Mouse (Mus musculus): Measurements from ENCODE around the gene Tbcc. TPM values are rescaled to one million over a fixed set of nuclear protein-coding genes. Genes with fewer than 3 reads are reported as not detected.
A peak's percentile ranks its signal among the peaks of the same experiment; 100 is the strongest.

Tbcc gene
- polyA plus RNA-seq, 1 experiment from 2014 or later = 62.8 TPM

DNA sequence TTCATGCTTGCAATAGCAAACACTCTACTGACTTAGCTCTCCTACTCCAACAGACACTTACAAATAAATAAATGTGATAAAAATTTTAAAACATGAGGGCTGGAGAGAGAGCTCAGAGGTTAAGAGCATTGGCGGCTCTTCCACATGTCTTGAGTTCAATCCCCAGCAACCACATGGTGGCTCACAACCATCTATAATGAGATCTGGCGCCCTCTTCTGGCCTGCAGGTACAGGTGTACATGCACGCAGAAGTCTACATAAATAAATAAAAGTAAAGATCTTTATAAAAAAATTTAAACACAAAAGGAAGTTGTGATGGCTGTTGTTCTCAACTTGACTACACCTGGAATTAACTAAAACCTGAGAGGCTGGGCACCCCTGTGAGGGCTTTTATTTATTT is 14.9 kb upstream of the Tbcc start:
- WGBS = 68% methylated on average over 3 of the region's 3 CpGs
- no peaks in the 10 kb centered on the region for H3K27me3 ChIP-seq (ENCODE audit: control insufficient read depth, insufficient read depth, low read length)
- DNase-seq (no peak), ATAC-seq (ENCODE audit: low FRiP score, low TSS enrichment) (no peak)
- H3K9me3 ChIP-seq (ENCODE audit: control insufficient read depth, low read length) = no peaks in the 10 kb centered on the region
- H3K36me3 ChIP-seq (ENCODE audit: control insufficient read depth, insufficient read depth, low read length) = no peaks in the 10 kb centered on the region
- H3K9ac ChIP-seq (replicated peaks; ENCODE audit: low read length) = no peak overlapping the region
- H3K4me3 ChIP-seq (replicated peaks; ENCODE audit: low read depth, low read length) = no peak overlapping the region
- H3K27ac ChIP-seq (replicated peaks; ENCODE audit: low read depth, low read length) = no peak overlapping the region
- H3K4me2 ChIP-seq (ENCODE audit: low read length) = no peak overlapping the region
- 0 out of 2 replicates have a peak, but pooled peaks cover 3% of the 10 kb centered on the region for H3K4me1 ChIP-seq (ENCODE audit: control insufficient read depth, insufficient read depth, low read length)

DNA sequence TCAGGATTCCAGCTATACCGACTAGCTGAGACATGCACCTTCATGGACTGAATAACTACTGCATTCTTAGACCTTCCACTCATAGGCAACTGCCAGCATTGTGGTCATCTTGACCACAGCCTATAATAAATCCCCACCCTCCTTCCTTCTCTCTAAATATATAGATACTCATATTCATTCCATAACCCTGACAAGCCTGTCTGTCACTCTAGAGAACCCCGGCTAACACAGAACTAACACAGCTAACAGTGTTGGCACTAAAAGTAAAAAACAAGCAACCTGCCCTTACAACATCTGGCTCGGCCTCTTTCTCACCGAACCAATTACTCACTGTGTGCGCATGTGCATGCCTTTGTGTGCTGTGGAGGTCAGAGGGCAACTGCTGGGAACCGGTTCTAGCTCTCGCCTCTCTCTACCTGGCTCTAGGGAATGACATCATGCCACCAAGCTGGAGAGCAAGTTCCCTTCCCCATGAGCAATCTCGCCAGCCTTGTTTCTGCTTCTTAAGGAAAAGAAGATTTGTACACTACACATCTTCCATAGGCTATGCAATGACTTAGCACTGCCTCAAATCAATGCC is 14.0 kb upstream of the Tbcc start:
- Histone ChIP-seq H3K36me3 (ENCODE audit: control insufficient read depth, insufficient read depth, low read length) (no peaks in the 10 kb centered on the region), H3K27me3 (ENCODE audit: control insufficient read depth, insufficient read depth, low read length) (no peaks in the 10 kb centered on the region), H3K4me3 (replicated peaks; ENCODE audit: low read depth, low read length) (no peak overlapping the region), H3K9ac (replicated peaks; ENCODE audit: low read length) (no peak overlapping the region), H3K27ac (replicated peaks; ENCODE audit: low read depth, low read length) (no peak overlapping the region), H3K4me2 (ENCODE audit: low read length) (no peak overlapping the region), H3K4me1 (ENCODE audit: control insufficient read depth, insufficient read depth, low read length) (0 out of 2 replicates have a peak, but pooled peaks cover 3% of the 10 kb centered on the region), H3K9me3 (ENCODE audit: control insufficient read depth, low read length) (no peaks in the 10 kb centered on the region)
- DNase-seq (no peak), ATAC-seq (ENCODE audit: low FRiP score, low TSS enrichment) (no peak)
- WGBS = 82% methylated on average over 8 of the region's 8 CpGs

DNA sequence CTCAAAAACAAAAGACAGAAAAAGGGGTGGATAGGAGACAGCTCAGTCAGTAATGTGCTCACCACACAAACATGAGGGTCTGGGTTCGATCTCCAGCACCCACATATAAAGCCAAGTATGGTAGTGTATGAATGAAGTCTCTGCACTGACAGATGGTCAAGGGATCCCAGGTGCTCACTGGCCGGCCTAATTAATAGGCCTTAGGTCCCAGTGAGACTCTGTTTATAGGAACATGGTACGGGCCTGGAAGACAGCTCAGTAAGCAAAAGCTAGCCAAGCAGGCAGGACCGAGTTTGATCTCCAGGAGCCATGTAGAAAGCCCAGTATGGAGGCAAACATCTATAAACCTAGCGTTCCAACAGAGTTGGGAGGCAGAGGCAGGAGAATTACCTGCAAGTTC is 13.4 kb upstream of the Tbcc start:
- no peak for DNase-seq
- Histone ChIP-seq H3K27me3 (ENCODE audit: control insufficient read depth, insufficient read depth, low read length) (no peaks in the 10 kb centered on the region), H3K4me1 (ENCODE audit: control insufficient read depth, insufficient read depth, low read length) (0 out of 2 replicates have a peak, but pooled peaks cover 3% of the 10 kb centered on the region), H3K27ac (replicated peaks; ENCODE audit: low read depth, low read length) (no peak overlapping the region), H3K4me2 (ENCODE audit: low read length) (no peak overlapping the region), H3K36me3 (ENCODE audit: control insufficient read depth, insufficient read depth, low read length) (no peaks in the 10 kb centered on the region), H3K9ac (replicated peaks; ENCODE audit: low read length) (no peak overlapping the region), H3K9me3 (ENCODE audit: control insufficient read depth, low read length) (no peaks in the 10 kb centered on the region), H3K4me3 (replicated peaks; ENCODE audit: low read depth, low read length) (no peak overlapping the region)
- WGBS = 66% methylated on average over 5 of the region's 5 CpGs
- ATAC-seq (ENCODE audit: low FRiP score, low TSS enrichment) = no peak

DNA sequence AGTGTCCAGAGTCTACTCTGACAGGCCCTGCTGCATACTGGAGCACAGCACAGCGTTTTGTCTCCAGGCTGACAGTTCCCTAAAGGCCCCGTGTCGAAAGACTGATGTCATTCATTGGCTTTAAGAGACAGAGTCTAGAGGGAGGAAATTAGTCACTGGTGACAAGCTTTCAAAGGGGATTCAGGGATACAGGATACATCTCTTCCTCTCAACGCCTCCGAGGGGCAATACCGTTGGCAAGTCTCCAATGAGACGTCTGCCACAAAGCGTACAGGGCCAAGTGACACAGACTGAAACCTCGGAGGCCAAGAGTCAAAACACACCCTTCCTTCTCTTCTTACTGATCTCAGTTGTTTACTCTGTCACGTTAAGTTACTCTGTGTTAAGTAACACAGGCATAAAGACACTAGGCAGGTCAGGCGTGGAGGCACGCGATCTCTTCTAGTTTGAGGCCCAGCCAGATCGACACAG is 10.6 kb upstream of the Tbcc start:
- Histone ChIP-seq H3K9ac (replicated peaks; ENCODE audit: low read length) (no peak overlapping the region), H3K4me1 (ENCODE audit: control insufficient read depth, insufficient read depth, low read length) (no peaks in the 10 kb centered on the region), H3K27me3 (ENCODE audit: control insufficient read depth, insufficient read depth, low read length) (no peaks in the 10 kb centered on the region), H3K4me3 (replicated peaks; ENCODE audit: low read depth, low read length) (no peak overlapping the region), H3K4me2 (ENCODE audit: low read length) (no peak overlapping the region), H3K36me3 (ENCODE audit: control insufficient read depth, insufficient read depth, low read length) (no peaks in the 10 kb centered on the region), H3K27ac (replicated peaks; ENCODE audit: low read depth, low read length) (no peak overlapping the region; the same call in 1 of the 2 replicates), H3K9me3 (ENCODE audit: control insufficient read depth, low read length) (no peaks in the 10 kb centered on the region)
- DNase-seq = peak; percentile 35
- WGBS = 52% methylated on average over 14 of the region's 14 CpGs
- ATAC-seq (ENCODE audit: low FRiP score, low TSS enrichment) = no peak

DNA sequence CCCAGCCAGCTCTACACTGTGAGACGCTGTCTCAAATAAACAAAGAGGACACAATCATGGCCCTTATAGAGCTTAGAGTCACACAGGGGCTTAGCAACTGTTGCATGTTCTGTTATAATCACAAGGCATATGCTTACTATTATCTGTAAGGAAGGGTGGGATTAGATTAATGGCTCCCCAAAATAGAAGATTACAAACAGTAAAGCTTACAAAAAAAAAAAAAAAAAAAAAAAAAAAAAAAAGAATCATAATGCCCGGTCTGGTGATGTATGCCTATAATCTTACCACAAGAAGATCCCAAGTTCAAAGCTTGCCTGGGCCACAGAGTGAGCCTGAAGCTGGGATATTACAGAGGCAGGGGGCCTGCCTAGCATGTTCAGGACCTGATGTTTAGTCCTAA is 10.2 kb upstream of the Tbcc start:
- no peak overlapping the region for H3K27ac ChIP-seq (replicated peaks; ENCODE audit: low read depth, low read length)

DNA sequence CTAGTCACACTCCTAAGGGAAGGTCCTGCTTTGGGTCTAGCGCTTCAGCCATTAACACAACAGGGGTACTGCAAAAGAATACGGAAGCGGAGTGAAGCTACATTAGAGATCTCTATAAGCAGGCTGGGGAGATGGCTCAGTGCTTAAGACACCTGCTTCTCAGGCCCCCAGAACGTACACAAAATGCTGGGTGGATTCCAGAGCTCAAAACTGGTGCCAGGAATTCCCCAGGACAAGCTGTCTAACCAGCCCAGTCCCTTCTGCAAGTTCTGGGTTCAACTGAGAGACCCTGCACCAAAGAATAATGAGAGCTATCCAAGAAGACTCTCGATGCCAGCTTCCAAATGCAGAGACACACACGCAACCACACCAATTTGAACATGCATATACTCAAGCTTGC is 8.8 kb upstream of the Tbcc start:
- ATAC-seq (ENCODE audit: low FRiP score, low TSS enrichment) = no peak
- DNase-seq = no peak

More for the DNA sequence above, 10.2 kb upstream of the Tbcc start:
- H3K9me3 ChIP-seq (ENCODE audit: control insufficient read depth, low read length) = no peaks in the 10 kb centered on the region
- H3K9ac ChIP-seq (replicated peaks; ENCODE audit: low read length) = no peak overlapping the region
- no peaks in the 10 kb centered on the region for H3K4me1 ChIP-seq (ENCODE audit: control insufficient read depth, insufficient read depth, low read length)
- ATAC-seq (ENCODE audit: low FRiP score, low TSS enrichment) (no peak), DNase-seq (peak; percentile 19)
- H3K27me3 ChIP-seq (ENCODE audit: control insufficient read depth, insufficient read depth, low read length) = no peaks in the 10 kb centered on the region
- H3K4me3 ChIP-seq (replicated peaks; ENCODE audit: low read depth, low read length) = no peak overlapping the region
- H3K4me2 ChIP-seq (ENCODE audit: low read length) = no peak overlapping the region
- WGBS = 76% methylated on average over 2 of the region's 2 CpGs
- no peaks in the 10 kb centered on the region for H3K36me3 ChIP-seq (ENCODE audit: control insufficient read depth, insufficient read depth, low read length)

DNA sequence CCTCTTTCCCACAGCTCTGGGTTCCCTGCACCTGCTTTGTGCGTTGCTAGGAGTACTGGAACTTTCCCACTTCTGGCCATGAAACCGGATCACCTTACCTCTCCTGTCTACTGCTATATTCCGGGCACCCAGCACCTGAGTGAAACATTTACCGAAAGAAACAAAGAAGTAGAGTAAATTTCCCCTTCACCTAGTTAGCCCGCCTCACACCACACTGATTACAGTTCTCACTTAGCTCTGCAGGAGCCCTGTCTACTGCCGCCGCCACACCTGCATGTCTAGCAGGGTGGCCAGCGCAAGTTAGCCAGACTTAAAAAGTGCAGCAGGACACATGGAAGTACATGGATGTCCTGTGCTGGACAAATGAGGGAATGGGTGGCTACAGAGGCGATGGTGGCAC is 7.4 kb upstream of the Tbcc start:
- WGBS = 92% methylated on average over 9 of the region's 9 CpGs
- no peak overlapping the region for H3K4me3 ChIP-seq (replicated peaks; ENCODE audit: low read depth, low read length)

More for the DNA sequence above, 8.8 kb upstream of the Tbcc start:
- Histone ChIP-seq H3K4me1 (ENCODE audit: control insufficient read depth, insufficient read depth, low read length) (no peaks in the 10 kb centered on the region), H3K4me2 (ENCODE audit: low read length) (no peak overlapping the region), H3K9ac (replicated peaks; ENCODE audit: low read length) (no peak overlapping the region), H3K9me3 (ENCODE audit: control insufficient read depth, low read length) (no peaks in the 10 kb centered on the region), H3K4me3 (replicated peaks; ENCODE audit: low read depth, low read length) (no peak overlapping the region), H3K27ac (replicated peaks; ENCODE audit: low read depth, low read length) (no peak overlapping the region), H3K27me3 (ENCODE audit: control insufficient read depth, insufficient read depth, low read length) (no peaks in the 10 kb centered on the region), H3K36me3 (ENCODE audit: control insufficient read depth, insufficient read depth, low read length) (no peaks in the 10 kb centered on the region)
- 90% methylated on average over 6 of the region's 6 CpGs for WGBS

DNA sequence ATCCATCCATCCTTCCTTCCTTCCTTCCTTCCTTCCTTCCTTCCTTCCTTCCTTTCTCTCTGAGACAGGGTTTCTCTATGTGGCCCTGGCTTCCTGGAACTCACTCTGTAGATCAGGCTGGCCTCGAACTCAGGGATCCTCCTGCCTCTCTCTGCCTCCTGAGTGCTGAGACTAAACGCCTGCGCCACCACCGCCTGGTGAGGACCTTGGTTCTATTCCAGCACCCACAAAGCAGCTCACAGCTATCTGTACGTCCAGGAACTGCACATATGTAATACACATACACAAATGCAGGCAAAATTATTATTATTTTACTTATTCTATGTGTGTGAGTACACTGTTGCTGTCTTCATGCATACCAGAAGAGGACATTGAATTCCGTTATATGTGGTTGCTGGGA is 5.7 kb upstream of the Tbcc start:
- Histone ChIP-seq H3K9me3 (ENCODE audit: control insufficient read depth, low read length) (no peaks in the 10 kb centered on the region), H3K4me1 (ENCODE audit: control insufficient read depth, insufficient read depth, low read length) (peaks cover 6% of the 10 kb centered on the region), H3K9ac (replicated peaks; ENCODE audit: low read length) (no peak overlapping the region), H3K4me2 (ENCODE audit: low read length) (no peak overlapping the region), H3K27me3 (ENCODE audit: control insufficient read depth, insufficient read depth, low read length) (no peaks in the 10 kb centered on the region), H3K27ac (replicated peaks; ENCODE audit: low read depth, low read length) (no peak overlapping the region), H3K4me3 (replicated peaks; ENCODE audit: low read depth, low read length) (no peak overlapping the region), H3K36me3 (ENCODE audit: control insufficient read depth, insufficient read depth, low read length) (no peaks in the 10 kb centered on the region)
- ATAC-seq (ENCODE audit: low FRiP score, low TSS enrichment) = no peak
- DNase-seq = no peak
- 94% methylated on average over 6 of the region's 6 CpGs for WGBS

More for the DNA sequence above, 7.4 kb upstream of the Tbcc start:
- Histone ChIP-seq H3K27ac (replicated peaks; ENCODE audit: low read depth, low read length) (no peak overlapping the region), H3K9me3 (ENCODE audit: control insufficient read depth, low read length) (no peaks in the 10 kb centered on the region), H3K9ac (replicated peaks; ENCODE audit: low read length) (no peak overlapping the region), H3K4me2 (ENCODE audit: low read length) (no peak overlapping the region), H3K36me3 (ENCODE audit: control insufficient read depth, insufficient read depth, low read length) (no peaks in the 10 kb centered on the region), H3K4me1 (ENCODE audit: control insufficient read depth, insufficient read depth, low read length) (no peaks in the 10 kb centered on the region; the same call in 1 of the 2 replicates), H3K27me3 (ENCODE audit: control insufficient read depth, insufficient read depth, low read length) (no peaks in the 10 kb centered on the region)
- DNase-seq = no peak
- no peak for ATAC-seq (ENCODE audit: low FRiP score, low TSS enrichment)

DNA sequence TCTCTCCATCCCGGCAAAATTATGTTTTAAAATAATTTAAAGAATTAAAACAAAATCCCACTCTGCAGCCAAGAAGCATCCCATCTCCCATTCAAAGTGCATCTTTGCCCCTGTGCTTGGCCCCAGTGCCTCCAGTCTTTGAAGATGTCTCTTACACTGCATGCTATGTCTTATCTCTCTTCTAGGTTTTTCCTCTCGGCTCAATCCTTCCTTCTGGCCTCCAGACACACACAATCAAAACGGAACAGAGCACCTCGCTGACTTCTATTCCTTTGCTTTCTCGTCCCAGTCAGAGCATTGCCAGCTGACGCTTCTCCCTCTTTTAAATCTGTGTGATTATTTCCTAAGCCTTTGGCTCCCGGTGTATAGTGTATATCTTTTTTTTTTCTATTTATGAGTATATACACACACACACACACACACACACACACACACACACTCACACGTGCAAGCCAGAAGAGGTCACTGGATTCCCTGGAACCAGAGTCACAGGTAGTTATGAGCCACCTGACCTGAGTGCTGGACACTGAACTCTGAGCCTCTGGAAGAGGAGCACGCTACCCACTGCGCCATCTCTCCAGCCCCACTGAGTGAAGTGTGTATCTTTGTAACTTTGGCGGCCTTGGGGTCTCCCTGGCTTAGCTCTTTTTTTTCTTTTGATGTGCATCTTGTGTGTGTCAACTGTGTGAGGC is 5.1 kb upstream of the Tbcc start:
- DNase-seq (no peak), ATAC-seq (ENCODE audit: low FRiP score, low TSS enrichment) (no peak)
- peaks cover 6% of the 10 kb centered on the region for H3K4me1 ChIP-seq (ENCODE audit: control insufficient read depth, insufficient read depth, low read length)
- no peaks in the 10 kb centered on the region for H3K36me3 ChIP-seq (ENCODE audit: control insufficient read depth, insufficient read depth, low read length)
- no peaks in the 10 kb centered on the region for H3K9me3 ChIP-seq (ENCODE audit: control insufficient read depth, low read length)
- no peak overlapping the region for H3K9ac ChIP-seq (replicated peaks; ENCODE audit: low read length)
- WGBS = 83% methylated on average over 11 of the region's 11 CpGs
- H3K27ac ChIP-seq (replicated peaks; ENCODE audit: low read depth, low read length) = no peak overlapping the region
- no peaks in the 10 kb centered on the region for H3K27me3 ChIP-seq (ENCODE audit: control insufficient read depth, insufficient read depth, low read length)
- H3K4me3 ChIP-seq (replicated peaks; ENCODE audit: low read depth, low read length) = no peak overlapping the region
- H3K4me2 ChIP-seq (ENCODE audit: low read length) = no peak overlapping the region

Measured in midbrain, embryonic 14.5 days (tissue).